Mouse (Mus musculus) left cerebral cortex, adult 8-10 months (tissue): Measurements from ENCODE around the gene Pde4b. TPM values are rescaled to one million over a fixed set of nuclear protein-coding genes. Genes with fewer than 3 reads are reported as not detected.

Experiments
- DNase-seq, 2 experiments: peaks; one replicate each; pipeline ENCODE4 v3.0.0; 2022; ENCODE audit warnings: low spot score in 2 of 2
- total RNA-seq, 4 experiments: library from RNA; stranded (reverse); gene quantifications; 2 replicates each; pipeline ENCODE4 v1.2.4; 2022

Pde4b gene
- total RNA-seq, 4 experiments from 2014 or later = 130 to 148 (median 137) TPM

- DNase-seq = no peak
Measured at GRCm38 (mm10) chr4:102640942-102641341, 553.6 kb downstream of the Pde4b start.

- no peak for DNase-seq
Measured at GRCm38 (mm10) chr4:102644062-102644461, 556.7 kb downstream of the Pde4b start.

- DNase-seq = no peak
Measured at GRCm38 (mm10) chr4:102647056-102647455, 559.7 kb downstream of the Pde4b start.

DNA sequence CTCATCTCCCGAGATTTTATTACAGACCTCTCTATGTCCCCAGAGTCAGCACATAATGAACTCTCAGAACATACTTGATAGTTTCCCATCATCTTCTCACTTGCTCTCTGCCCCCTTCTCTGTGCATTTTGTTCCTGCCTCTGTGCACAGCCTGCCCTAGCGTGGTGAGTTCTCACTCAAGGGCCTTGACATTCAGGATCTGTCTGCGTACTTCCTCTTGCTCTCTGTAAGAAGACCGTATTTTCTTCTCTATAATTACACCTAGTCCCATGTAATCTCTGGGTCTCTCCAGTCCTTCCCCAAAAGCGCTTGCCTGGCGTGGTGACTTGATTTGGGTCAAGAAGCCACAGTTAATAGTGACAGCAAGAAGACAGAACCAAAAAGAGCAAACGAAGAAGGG lies 568.0 kb downstream of the Pde4b start:
- no peak for DNase-seq

DNA sequence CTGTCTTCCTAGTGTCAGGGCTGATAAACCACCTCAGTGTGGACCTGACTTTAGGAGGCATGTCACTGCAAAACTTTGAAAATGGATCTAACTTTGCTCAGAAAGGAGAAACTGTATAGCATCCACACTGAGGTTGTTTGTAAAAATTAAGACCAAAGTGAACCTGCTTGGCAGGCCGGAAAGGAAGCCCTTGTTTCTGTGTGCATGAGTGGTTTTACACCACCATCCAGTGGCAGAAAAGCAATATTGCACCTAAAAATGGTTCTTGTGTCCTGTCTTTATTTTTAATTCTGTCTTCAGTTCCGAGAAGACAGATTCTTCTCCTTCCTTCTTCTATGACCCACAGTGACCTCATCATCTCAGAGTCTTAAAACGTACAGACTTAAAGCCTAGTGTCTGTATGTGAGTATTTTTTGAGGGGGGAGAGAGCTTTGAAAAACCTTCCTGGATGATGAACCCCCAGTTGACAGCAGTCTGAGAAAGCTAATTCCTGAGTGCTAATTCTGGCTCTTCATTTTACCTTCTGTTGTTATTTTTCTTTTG lies 569.2 kb downstream of the Pde4b start:
- DNase-seq = no peak

Other genes starting within 250 kb of the Pde4b start
- not detected for gene B020004J07Rik, start 243.5 kb upstream of the Pde4b start, total RNA-seq
- not detected for gene C130073F10Rik, start 193.8 kb upstream of the Pde4b start, total RNA-seq
- not detected for gene Gm12800, start 178.4 kb upstream of the Pde4b start, total RNA-seq
- not detected for gene Gm12794, start 147.1 kb upstream of the Pde4b start, total RNA-seq
- not detected for gene Gm12790, start 106.5 kb upstream of the Pde4b start, total RNA-seq
- gene Gm12789, start 100.9 kb upstream of the Pde4b start, total RNA-seq = not detected